Mouse (Mus musculus): Measurements from ENCODE around the gene Dnajc5.

Gene Dnajc5

DNA sequence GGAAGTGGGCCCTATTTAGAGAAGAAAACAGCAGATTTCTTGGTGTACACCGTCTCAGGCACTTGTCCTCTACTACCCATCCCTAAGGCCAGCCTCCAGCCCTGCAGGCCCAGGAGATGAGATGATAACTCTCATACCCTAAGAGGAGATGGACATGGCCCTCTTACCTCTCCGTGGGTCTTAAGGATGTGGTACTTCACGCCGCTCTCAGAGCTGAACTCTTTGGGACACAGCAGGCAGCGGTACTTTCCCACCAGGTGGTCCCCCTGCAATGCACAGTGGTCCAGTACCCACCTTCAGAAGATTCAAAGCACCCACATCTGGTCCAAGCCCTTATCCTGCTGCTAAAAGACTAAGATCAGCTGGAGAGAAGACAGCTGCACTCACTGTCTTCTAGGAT, 65.2 kb downstream of the Dnajc5 start:
- in situ Hi-C loops (cut with MboI, MseI) = loop anchor here (5.0 kb wide), 1 partner anchor 193 kb away; no protein-coding TSS in a partner anchor

DNA sequence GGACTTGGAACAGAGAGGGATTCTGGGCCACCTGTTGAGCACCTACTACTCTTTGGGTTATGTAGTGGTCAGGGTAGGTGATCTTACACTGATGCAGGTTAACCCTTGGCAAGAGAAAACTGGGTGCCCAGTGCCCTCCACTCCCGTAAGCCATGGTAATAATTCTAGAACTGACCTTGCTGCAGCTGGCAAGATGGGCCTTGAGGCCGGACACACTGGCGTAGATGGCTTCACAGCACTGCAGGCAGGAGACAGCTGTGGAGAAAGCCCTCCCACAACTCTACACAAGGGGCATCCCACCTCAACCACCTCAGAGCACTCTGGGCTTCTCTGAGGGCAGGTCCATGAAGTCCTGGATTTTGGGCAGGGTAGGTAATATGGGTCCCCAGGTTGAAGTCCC, 65.8 kb downstream of the Dnajc5 start:
- in situ Hi-C loops (cut with MboI, MseI) = loop anchor here (5.0 kb wide), 1 partner anchor 194 kb away; no protein-coding TSS in a partner anchor

DNA sequence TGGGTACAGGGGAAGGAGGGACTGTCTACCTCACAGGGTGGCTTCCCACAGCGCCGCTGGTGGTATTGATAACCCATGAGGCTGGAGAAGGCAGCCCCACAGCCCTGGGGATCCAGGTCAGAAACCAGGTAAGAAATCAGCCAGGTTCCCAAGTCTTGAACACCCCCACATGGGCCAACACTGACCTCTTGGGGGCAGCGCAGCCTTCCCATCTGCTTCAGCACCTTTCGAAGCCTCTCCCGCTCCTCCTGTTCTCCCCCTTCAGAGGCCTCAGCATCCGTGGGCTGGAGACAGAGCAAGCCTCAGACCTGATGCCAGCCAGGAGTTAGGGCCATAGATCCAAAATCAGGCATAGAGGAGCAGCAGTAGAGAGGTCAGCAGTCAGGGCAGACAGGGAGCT, 67.5 kb downstream of the Dnajc5 start:
- in situ Hi-C loops (cut with MboI, MseI) = loop anchor here (5.0 kb wide), 1 partner anchor 195 kb away; no protein-coding TSS in a partner anchor

DNA sequence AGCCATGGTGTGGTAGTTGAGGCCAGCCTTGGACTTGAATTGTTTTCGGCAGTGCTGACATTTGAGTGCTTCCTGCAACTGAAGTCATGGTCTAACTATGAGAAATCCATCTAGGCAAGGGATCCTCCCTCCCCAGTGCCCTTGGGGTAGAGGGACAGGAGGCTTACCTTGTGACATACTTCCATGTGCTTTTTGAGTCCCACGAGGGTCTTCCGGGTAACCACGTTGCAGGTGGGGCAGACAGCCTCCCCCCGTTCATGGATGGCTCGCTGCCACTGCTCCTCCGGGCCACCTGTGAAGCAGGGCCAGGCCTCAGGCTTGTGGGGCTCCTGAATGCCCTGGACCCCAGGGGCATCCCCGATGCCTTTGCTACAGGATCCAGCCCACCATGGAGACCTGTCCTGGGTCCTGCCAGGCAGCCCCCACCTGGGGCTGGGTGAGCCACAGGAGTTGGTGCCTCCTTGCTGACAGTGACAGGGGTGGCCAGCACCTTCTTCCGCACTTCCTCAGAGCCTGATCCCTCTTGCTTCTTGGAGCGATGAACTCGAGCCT, 68.0 kb downstream of the Dnajc5 start:
- in situ Hi-C loops (cut with MboI, MseI) = loop anchor here (5.0 kb wide), 1 partner anchor 196 kb away; no protein-coding TSS in a partner anchor

DNA sequence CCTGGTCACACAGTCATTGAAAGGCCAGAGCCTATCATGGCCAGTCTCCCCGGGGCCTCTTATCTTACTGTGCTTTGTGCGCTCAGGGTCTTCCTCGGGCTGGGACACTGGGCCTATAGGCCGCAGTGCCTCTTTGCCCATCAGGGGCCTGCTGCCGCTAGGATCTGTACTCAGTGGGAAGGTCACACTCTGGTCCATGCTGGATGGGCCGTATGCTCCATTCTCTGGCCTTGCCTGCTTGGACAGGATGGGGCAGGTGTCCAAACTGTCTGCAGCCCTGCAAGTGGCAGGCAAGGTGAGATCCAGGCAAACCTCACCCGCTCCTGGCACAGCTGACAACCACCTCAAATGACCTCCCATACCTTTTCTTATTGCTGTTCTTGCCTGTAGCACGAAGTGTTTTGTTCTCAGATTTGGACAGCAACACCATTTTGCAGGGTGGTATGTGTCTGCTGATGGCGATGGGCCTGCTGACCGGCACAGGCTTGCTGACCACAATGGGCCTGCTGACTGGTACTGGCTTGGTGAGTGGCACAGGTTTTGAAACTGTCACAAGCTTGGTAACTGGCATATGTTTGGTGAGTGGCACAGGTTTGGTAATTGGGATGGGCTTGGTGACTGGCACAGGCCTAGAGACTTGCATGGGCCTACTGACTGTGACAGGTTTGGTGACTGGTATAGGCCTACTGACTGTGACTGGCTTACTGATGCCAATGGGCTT, 68.9 kb downstream of the Dnajc5 start:
- in situ Hi-C loops (cut with MboI, MseI) = loop anchor here (5.0 kb wide), 1 partner anchor 197 kb away; no protein-coding TSS in a partner anchor

DNA sequence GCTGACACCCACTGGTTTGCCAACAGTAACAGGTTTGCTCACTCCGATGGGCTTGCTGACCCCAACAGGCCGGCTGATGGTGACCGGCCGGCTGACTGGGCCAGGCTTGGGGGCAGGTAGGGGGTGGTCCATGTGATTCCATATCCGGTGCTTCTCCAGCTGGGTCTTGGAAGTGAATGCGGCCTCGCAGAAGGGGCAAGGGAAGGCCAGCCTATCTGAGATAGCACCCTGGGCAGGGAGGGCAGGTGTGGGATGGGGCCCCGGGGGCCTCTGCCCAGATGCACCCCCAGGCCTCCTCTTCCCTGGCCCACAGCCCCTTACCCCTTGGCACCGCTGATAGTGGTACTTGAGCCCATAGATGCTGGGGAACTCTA, 69.4 kb downstream of the Dnajc5 start:
- in situ Hi-C loops (cut with MboI, MseI) = loop anchor here (5.0 kb wide), 1 partner anchor 197 kb away; no protein-coding TSS in a partner anchor

DNA sequence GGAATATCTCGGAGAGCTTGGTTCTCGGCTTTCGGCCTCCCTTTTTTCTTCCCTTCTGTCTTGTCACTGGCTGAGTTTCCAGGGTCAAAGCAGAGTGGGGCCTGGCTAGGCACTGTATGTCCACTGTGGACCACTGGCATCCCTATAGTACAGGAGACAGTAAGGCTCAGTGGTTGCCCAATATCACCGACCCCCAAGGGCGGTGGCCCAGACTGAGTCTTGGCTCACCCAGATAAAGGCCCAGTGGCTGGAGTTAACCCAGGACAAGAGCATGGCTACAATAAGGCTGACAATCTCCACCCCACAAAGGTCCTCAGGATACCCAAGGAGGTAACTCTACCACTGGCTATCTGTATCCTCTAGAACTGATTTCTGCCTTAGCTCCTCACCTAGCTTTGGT, 70.2 kb downstream of the Dnajc5 start:
- in situ Hi-C loops (cut with MboI, MseI) = no loop called here

DNA sequence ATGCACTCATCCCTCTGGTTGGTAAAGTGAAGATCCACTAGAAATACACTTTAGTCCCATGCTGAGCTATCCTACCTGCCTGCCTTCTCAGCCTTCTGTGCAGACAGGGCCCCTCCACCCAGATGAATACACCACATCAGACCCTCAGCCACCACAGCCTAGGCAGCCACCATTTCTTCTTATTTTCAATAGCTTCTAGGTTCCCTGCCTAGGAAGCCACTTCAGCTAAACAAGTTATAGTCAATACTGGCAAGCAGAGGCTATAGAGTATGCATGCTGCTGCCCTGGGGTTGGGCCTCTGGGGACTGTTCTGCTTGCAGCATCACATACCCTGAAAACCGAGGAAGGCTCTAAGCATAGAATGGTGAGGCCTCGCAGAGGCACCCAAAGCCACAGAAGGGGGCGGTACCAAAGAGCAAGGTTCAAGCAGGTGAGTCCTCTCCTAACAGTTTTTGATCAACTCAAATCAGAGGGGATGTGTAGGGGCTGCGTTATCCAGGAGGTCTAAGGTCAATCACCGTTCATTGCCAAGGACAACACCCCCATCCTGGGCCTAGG, 71.3 kb downstream of the Dnajc5 start, which contains the start of gene Prpf6:
Gene Prpf6, plus strand, starts transcription at position 341 of the 558 bp plus-strand sequence.
- in situ Hi-C loops (cut with MboI, MseI) = no loop called here

DNA sequence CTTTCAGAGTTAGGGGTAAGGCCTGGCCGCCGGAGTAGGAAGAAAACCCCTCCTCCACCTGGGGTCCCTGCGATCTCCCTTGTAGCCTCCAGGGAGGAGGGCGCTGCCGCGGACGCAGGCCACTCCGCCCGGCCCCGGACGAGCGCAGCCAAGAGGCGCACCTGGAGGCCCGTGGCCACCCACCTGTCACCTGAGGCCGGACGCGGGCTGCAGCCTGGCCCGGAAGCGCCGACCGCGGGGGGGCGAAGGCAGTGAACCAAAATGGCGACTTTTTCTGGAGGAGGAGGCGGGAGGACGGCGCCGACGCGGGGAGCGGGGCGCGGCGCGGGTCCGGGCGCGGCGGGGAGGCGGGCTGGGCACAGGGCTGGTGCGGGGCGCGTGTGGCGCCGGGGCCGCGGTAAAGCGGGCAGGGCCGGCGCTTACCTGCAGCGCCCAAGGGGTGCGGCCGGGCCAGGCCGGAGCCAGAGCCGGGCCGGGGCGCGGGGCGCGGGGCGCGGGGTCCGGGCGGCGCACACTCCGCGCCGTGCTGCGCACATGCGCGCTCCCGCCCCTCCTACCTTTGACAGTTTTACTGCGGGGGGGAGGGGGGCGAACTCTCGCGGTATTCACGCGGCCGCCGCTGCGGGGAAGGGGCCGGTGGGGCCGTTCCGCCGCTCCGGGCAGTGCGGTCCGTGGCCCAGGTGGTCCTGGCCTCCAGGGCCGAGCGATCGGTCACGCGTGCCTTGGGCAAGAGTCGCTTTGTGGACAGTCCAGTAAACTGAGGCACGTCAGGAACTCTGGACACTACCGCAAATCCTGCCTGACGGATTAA, 72.2 kb downstream of the Dnajc5 start, which contains the start of gene Zfp512b:
Gene Zfp512b, minus strand, starts transcription at position 573 of the 811 bp plus-strand sequence.
- in situ Hi-C loops (cut with MboI, MseI) = no loop called here

DNA sequence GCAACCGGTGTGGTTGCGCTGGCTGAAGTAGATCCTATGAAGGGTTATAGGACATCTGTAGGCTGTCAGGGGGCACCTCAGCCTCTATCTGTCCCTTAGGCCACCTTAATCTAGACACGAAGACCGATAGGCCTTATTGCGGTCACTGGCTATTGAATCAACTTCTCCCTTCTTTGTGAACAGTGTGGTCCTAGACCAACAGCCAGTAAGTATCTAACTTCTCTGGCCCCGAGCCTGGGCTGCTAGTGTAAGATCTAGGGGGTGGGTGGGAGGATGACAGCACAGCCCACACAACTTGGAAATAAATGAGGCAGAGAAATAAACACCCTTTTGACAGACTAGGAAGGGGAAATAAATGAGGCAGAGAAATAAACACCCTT, 72.7 kb downstream of the Dnajc5 start:
- in situ Hi-C loops (cut with MboI, MseI) = no loop called here

DNA sequence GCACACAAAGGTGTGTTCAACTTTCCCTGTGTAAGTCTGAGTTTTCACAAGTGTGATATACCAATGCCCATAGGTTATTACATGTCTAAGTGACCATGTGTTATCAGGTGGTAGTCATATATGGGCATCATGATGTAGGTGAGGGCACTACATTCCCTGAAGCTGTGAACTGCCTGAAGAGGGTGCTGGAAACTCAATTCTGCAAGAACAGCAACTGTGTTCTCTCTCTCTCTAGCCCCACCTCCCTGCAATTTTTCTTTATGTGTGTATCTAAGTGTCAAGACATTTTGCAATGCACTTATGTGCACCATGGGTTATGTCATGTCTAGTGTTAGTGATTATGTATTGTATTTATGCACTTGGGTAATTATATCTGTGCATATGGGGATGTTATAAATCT, 73.7 kb downstream of the Dnajc5 start:
- in situ Hi-C loops (cut with MboI, MseI) = no loop called here

DNA sequence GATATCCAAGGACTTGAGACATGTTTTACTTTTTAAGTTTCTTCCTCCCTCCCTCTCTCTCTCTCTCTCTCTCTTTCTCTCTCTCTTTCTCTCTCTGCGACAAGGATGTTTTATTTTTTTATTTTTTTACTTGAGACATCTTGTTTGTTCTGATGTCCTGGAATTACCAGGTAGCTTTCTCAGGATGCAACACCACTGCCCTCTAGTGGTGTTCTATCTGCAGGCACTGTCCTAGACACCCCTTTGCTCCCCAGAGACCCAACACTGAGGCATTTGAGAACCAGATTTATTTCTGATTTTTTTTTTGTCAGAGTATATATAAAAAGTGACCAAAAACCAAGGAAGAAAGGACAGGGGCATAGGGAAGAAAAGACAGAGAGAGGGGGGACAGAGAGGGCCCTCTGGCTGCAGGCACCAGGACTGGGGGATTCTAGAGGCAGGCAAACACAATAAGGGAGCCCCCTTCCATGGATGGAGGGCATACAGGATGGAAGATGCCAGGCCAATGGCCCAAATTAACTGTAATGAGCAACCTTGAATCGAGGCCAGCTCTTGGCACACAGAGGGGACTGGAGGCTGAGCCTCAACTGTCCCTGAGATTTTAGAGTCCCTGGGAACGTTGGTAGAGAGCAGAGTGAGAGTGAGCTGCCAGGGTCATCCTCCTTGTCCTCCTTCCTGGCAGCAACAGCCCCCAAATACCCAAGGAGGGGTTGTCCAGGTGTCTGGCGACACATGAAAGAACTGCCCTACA, 74.8 kb downstream of the Dnajc5 start:
- in situ Hi-C loops (cut with MboI, MseI) = no loop called here

DNA sequence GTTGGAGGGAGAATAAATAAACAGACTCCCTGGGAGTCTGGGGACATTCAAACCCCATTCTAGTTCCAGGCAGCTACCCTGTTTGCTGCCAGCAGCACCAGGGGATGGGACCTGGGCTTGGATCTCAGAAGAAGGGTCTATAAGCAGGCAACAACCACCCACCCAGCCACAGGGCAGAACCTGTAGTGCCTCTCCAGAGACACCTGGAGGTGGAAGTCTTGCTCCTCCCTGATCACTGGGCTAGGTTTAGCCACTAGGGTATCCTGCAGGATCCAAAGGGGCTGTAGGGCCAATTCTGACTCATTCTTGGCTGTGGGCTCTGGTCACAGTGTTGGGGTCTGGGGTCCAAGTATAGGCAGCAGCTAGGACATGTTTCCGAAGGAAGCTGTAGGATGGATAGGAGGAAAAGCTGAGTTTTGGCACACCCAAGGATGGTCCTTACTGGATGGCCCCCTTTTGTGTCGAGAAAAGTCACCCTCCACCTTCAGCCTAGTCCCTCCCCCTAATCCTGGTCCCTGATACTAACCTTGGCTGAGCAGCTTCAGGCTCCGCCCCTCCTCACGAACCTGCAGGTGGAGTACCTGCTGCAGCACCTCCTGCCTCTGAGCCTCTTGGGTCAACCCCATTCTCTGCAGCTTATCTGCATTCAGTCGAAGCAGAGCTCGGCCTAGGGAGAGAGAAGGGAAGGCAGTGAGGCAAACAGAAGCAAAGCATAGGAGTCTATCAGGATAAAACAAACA, 76.1 kb downstream of the Dnajc5 start:
- in situ Hi-C loops (cut with MboI, MseI) = no loop called here

DNA sequence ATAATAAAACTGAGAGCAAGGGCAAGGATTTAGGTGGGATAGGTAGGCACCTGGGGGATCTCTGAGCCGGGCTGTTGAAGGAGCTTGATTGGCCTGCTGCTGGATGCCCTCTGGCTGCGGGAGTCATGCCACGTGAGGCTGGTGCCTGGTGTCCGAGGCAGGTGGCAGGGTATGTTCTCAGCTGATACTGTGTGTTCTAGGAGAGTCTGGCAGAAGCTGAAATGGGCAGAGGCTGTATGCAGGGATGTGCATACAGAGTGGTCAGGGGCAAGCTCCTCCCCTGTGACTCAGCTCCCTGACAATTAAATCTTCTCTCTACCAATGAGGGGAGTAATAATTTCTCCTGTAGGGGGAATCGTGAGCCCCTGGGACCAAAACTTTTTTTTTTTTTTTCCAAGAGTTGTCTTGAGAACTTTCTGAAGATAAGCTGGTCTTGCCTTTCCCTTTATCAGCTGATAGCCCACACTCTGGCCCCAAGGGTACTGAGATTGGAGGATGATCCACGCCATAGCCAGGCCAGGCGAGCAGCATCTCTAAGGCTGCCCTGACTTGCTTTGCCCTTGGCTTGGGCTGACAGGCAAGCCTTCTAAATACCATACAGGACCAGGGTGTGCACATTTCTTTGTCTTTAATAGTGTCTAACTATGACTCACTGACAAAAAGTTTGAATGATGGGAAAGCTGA, 77.2 kb downstream of the Dnajc5 start:
- in situ Hi-C loops (cut with MboI, MseI) = no loop called here

DNA sequence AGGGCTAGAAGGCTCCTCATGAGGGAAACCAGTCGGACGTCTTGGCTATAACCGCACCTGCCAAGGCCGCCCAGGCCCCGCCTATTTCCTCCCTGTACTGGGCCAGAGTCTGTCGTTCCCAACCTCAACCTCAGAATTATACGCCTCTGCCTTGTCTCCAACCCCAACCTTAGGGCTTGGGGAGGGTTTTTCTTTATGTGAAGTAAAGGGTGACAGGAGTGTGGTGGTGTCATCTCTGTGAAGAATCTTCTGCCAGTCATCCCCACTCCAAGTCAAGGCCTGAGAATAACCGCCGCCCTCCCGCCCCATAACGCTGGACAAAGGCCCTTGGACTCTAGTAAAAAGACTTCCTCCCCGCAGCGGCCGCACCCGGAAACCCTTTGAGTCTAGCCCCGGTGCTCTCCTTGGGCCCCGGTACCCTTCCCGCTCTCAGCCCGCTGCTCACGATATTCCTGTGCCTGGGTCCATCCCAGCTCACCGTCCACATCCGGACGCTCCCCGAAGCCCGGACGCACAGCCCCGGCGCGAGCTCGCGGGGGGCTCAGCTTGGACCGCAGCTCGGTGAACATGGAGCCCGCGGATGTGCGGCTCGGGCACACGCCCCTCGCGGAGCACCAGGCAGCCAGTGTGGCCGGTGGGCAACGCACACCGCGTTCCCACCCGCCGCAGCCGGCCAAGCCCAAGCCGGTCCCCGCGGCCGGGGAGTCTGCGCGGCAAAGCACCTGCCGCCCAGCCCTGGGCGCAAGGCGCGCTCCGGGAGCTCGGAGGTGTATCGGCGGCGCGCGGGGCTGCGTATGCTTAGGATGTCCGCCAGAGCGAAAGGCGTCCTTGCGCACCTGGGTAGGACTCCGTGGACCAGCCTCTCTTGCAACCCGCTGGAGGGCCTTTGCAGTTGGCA, 78.4 kb downstream of the Dnajc5 start, which contains the start of gene Samd10:
Gene Samd10, minus strand, starts transcription at position 759 of the 898 bp plus-strand sequence.
- in situ Hi-C loops (cut with MboI, MseI) = no loop called here

DNA sequence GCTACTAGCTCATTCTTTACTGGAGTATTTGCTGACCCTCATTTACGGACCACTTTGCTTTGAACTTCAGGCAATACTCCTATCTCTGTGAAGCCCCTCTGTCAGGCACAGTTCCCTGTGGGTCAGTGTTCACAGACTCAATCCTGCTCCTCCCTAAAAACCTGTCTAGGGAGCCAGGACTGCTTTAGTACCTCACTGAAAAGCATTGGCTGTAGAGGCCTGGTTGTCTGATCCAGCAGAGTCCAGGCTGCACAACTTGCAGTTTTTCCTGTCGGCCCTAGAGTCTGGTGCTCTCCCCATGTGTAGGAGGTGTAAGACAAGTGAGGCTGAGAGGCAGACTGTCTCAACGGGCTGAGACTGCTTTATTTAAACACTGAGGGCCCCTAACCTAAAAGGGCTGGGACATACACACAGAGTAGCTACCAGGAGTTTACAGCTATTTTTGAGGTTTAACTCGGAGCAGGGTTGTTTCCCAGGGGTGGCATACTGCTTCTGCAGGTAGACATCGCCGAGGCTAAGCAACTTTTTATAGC, 80.0 kb downstream of the Dnajc5 start:
- in situ Hi-C loops (cut with MboI, MseI) = no loop called here

DNA sequence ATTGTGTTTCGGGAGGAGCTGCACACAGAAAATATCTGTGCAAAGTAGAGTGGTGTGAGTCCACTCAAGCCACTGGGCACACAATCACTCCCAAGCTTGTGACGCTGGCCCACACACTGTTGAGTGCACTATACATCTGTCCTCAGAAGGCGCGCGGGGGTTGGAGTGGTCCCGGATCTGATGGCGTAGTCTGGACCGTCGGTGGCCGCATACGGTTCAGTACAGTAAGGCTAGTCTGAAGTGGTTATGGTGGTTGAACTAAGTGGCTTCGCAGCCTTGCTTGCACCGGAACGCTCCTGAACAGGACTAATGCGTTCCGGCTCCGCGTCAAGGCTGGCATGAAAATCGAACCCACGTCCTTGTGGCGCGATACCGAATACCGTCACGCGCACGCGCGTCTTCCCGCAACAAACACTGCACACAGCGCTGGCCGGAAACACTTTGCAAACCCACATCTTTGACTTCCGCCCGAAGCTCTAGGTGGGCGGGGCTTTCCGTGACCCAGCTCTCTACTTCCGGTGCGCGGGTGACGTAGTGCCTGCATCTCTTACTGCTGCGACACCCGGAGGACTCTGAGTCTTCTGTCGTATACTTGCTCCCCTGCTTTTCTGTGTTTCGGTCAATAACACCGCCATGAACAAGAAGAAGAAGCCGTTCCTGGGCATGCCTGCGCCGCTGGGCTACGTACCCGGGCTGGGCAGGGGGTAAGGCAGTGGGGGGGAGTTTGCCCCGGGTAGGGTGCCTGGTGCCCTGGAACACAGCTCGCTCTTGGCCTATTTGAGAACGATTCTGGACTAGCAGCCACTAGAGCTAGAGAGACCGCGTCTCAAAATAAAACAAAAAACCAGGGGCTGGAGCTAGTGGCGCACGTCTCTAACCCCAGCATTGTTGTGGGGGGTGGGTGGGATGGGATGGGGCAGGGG, 80.8 kb downstream of the Dnajc5 start:
- in situ Hi-C loops (cut with MboI, MseI) = no loop called here
